Mouse (Mus musculus): ENCODE data around the gene Rtn4r.

DNA sequence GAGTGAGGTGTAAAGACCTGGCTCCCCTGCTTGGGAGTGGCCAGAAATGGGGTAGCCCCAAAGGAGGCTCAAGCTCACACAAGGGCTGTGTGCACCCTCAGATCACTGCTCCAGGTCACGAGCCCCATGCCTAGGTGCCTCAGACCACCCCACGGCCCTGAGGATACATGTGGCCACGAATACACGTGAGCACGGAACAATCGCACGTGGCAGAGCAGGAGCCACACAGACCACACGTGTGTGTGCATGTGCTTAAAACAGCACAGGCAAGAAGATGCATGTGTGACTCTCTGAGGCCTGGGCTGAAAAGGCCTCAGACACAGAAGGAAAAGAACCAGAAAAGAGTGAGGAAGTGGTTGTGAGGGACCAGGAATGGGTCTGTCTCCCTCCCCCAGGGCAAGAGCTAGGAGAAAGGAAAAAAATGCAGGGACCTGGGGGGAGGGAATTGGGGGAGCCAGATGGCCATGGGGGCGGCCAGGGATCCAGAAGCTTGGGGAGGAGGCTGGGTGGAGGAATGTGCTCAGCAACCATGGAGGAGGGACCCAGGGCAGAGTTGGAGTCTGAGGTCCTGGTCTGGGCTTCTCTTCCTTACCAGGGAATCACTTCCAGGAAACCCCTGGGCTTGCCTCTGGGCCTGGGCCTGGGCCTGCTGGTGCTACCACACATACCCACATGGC, 25.5 kb downstream of the Rtn4r start:
- no peak for TF ChIP-seq GABPA (IDR thresholded peaks at IDR 0.05; ENCODE audit: insufficient replicate concordance, low read depth, low read length)
- no peak for TF ChIP-seq KAT2A (IDR thresholded peaks at IDR 0.05; ENCODE audit: insufficient replicate concordance, low read length)
- no peak for TF ChIP-seq EP300 (IDR thresholded peaks at IDR 0.05; ENCODE audit: low read length)
- TF ChIP-seq CTCF (conservative IDR thresholded peaks at IDR 0.05 in 1 of 2, IDR thresholded peaks at IDR 0.05 in 1 of 2; ENCODE audit: low read depth in 2 of 2, low read length in 2 of 2): no peak
- TF ChIP-seq ZNF384 (IDR thresholded peaks at IDR 0.05; ENCODE audit: low read depth, low read length): no peak
- no peak for TF ChIP-seq POLR2A (IDR thresholded peaks at IDR 0.05; ENCODE audit: low read depth, low read length)
